Mouse (Mus musculus) gonadal fat pad, adult 2 months (tissue): Measurements from ENCODE around the gene Ldah. TPM values are rescaled to one million over a fixed set of nuclear protein-coding genes. Genes with fewer than 3 reads are reported as not detected.
"Not testable (repeated sequence)": the region's sequence is repeated elsewhere in the genome, so short reads cannot be mapped to it uniquely, and the experiment has no call there.

ENCODE experiments used
- DNase-seq: peaks from one replicate; pipeline ENCODE4 v3.0.0-alpha.2; 2012; ENCODE audit warnings: low read depth
- polyA plus RNA-seq: library from polyadenylated mRNA; depleted of rRNA; stranded (reverse); fragments of >200 nt; gene quantifications from 2 replicates; pipeline ENCODE4 v1.2.3, GENCODE M21; 2012; rRNA removed

The Ldah gene
- polyA plus RNA-seq: 51.5 and 56.3 TPM in 2 replicates

GRCm38 (mm10) chr12:8207978-8208403 lies at the start of gene Ldah:
Gene Ldah, plus strand, starts transcription at chr12:8208107.
- DNase-seq: no peak

DNA sequence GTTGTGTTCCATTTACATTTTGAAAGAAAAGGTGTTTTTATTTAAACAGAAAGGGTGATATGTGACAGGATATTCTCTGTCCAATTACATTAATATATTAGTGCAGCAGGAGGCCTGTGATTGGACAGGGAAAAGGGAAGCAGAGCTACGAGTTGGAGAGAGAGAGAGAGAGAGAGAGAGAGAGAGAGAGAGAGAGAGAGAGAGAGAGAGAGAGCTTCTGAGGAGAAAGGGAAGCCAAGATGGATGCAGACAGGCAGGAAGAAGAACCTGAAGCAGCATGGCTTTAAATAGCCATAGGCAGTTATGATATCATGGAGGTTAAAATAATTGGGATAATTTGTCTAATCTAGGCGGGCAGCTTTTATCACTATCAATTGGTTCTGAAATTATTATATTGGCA lies 40.2 kb upstream of the Ldah start:
- DNase-seq: no peak

DNA sequence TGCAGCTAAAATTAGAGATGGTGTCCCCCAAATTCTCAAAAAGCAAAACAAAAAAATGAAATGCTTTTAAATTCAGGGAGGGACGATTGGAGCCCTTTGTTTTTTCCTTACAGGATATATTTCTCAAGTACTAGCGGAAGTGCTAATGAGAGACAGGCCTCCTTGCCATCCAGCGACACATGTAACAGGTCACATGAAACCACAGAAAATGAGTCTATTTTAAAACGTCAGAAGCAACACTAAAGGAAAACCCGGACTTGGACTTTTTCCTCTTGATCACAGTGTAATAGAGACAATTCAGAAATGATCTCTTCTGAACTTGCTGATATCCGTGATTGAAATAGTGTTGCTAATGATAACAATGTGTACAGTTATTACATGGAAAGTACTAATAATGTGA lies 27.0 kb upstream of the Ldah start:
- no peak for DNase-seq

DNA sequence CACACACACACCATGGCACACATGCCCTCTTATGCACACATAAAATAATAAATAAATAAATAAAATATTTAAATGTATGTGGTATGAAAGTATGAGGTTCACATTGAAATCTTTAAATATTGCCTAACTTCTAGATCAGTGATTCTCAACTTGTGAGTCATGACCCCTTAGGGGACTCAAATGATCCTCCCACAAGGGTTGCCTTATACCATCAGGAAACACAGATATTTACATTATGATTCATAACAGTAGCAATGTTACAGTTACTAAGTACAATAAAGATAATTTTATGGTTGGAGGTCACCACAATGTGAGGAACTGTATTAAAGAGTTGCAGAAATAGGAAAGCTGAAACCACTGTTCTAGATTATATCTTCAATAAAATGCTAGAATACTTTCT lies 26.2 kb upstream of the Ldah start:
- DNase-seq: no peak

- no peak for DNase-seq
Observed at GRCm38 (mm10) chr12:8184518-8184917, 23.4 kb upstream of the Ldah start.

- no peak for DNase-seq
Observed at GRCm38 (mm10) chr12:8188161-8188560, 19.7 kb upstream of the Ldah start.

DNA sequence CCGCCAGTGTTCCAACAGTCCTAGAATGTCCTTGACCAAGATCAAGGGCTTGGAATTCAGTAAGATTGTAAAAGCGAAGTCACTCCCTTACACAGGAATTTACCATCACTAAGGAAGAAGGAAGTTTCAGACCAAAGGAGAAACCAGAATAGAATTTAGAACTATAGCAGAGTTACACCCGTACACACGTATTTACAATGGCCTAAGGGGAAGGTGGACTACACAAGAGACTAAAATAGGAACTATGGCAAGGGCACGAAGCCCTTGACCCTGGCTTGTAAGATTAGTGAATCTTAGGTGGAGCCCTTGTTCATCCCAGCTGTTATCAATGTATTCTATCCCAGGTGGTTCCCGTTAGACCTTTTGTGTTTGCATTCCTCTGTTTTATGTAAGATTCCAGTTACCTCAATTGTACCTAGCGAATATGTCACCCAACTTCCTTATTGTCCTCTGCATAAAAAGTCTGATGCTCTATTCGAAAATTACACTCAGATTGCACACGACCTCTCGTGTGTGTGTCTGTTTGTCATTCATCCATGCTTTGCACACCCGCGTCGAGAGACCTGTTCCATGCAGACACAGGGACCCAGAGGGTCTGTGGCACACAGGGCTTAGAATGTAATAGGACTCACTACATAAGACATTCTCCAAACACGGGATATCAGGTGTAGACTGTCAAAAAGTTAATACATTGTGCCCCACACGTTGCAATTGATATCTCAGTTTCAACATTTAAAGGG lies 18.9 kb upstream of the Ldah start:
- not testable (repeated sequence) for DNase-seq

- DNase-seq: no peak
Observed at GRCm38 (mm10) chr12:8189722-8190121, 18.2 kb upstream of the Ldah start.

GRCm38 (mm10) chr12:8205721-8206120 lies 2.2 kb upstream of the Ldah start:
- DNase-seq: no peak

- no peak for DNase-seq
Observed at GRCm38 (mm10) chr12:8207578-8207977, 329 bp upstream of the Ldah start.

DNA sequence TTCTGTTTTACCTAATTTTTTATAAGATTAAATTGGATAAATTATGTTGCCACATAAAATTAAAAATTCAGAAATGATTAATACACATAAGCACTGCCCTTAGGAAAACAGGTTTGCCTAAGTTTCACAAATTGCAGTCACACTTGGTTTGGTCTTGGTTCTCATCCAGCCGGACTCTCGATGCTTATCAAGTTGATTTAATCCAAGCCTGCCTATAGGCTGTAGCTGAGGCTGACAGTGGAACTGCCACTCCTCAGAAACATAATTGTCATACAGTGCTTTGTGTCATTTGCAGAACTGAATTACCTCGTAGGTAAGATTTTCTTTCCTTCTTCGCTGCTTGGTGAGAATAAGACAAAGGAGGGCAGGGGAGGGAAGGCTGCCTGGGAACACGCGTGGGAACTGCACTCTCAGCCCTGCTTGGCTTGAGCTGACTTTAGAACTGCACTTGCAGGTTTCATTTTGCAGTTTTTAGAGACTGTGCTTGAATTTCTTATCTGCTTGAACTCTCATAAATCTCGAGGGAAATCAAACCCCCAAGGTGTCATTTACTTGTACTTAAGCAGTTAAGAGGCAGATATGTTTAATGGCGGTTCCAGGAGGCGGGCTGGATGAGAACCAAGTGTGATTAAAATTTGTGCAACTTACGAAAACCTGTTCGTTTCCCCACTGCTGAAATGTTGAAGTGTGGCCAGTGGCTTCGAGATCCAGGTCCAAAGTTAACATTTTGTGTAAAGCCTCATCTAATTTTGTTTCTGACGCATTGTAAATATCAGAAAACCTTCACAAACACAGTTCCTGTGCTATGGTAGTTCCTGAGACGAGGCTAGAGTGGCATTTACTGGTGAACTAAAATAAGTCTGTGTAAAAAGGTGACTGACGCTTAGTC lies 8.7 kb downstream of the Ldah start:
- DNase-seq: no peak

- no peak for DNase-seq
Observed at GRCm38 (mm10) chr12:8223036-8223435, 15.1 kb downstream of the Ldah start.

DNA sequence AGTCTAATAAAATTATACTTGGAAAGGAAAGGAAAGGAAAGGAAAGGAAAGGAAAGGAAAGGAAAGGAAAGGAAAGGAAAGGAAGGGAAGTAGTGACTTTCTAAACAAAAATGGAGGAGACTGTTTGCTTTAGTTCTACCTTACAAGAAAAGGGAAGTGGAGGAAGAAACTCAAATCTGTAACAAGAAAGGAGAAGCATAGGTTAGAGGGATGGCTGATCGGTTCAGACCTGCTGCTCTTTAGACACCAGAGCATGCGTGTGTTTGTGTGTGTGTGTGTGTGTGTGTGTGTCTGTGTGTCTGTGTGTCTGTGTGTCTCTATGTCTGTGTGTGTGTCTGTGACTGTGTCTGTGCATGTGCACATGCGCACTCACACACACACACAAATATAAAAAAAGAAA lies 23.2 kb downstream of the Ldah start:
- DNase-seq: no peak

DNA sequence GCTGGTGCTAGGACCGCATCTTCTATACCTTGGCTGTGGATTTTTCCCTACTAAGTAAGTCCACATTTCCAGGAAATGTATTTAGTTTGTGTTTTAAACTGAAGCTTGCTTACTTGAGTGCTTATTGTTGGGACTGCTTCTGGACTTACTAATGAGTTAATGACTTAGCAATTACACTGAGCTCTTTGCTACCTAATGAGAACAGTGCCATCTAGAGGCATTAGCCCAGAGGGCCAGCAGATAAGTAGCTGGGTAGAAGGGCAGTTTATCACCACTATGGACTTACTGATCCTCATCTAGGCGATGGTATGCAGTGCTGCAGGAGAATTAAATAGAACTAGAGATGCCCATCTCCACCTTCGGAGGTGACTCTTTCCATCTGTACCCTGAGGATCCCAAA lies 24.8 kb downstream of the Ldah start:
- DNase-seq: no peak

- DNase-seq: no peak
Observed at GRCm38 (mm10) chr12:8242181-8242580, 34.3 kb downstream of the Ldah start.

DNA sequence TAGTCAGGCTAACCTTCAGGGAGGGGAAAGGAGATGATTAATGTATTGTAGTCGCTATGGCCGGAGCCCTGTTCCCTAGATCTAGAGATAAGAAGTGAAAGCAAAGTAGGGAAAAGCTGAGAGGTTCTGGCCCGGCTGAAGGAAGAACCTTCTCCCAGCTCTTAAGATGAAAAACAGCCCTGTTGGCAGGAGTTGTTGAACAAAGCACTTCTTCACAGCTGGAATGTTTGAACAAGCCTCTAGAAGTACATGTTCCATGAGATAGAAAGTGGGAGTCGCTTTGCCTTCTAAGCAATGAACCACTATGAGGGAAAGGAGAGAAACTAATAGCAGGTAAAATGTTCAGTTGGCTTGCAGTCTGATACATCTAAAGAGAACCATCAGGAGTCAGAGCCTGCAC lies 36.8 kb downstream of the Ldah start:
- DNase-seq: no peak

DNA sequence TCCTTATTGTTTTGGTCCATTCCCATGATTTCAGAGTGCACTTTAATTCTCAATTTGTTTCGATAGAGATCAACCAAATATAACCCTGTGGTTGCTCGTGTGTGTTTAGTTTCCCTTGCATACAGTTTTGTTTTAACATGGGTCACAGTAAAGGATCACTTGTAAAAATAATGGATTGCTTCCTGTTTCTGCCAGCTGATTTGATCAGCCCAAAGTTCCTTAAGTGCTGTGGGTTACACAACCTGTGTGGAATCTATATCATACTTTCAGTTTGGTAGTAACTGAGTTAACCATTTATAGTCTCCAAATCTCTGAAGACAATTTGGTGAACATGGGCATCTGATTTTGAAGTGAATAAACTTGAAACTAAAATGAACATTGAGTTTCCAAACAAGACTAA lies 52.4 kb downstream of the Ldah start:
- no peak for DNase-seq

- no peak for DNase-seq
Observed at GRCm38 (mm10) chr12:8266311-8266710, 58.4 kb downstream of the Ldah start.

DNA sequence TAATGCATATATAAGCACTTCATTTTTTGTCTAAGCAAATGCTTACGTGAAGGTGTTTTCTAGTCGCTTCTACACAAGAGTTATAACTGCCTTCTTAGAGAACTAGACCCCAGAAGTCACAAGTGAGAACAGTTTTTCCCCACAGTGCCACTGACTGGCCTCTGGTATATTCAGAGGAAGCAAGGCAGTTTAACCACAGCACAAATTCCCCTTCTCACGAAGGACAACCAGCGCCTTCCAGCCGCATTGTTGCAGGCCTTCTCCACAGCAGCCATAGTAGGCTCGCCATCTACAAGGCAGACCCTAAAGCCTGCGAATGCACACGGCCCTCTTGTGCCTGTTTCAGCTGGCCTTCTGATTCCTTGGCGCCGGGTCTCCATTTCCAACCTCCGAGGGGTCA lies 61.7 kb downstream of the Ldah start:
- no peak for DNase-seq

GRCm38 (mm10) chr12:8271405-8271804 lies 63.5 kb downstream of the Ldah start:
- DNase-seq: no peak

DNA sequence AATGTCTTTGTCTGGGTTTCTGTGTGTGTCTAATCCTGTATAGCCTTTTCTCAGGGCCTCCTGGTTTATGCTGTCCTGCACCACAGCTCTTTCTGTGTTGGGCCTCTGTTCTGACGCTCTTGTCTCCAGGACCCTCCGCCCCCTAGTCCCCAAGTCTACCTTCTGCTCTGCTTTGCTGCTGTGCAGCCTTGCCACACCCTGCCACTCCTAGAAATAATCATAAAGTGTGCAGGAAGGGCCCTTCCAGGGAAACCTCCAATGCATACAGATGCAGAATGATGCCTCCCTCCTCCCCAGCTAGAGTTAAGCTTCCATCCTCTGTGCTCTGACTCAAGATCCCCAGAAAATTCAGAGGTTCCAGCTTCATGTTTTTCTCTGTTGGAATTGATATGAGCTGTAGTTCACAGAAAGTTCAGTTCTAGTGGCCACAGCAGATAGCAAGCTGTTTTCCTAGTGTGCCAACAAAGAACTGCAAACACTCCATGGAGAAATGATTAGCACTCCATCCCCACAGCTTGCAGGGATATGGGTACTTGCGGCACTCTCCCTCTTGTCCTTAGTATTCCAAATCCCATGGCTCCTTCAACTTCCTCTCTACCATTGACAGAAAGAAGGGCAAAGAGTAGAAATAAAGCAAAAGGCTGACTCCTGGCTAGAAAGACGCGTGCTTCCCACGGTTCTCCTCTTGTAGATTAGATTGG lies 65.7 kb downstream of the Ldah start:
- DNase-seq: no peak

- DNase-seq: no peak
Observed at GRCm38 (mm10) chr12:8275424-8275823, 67.5 kb downstream of the Ldah start.
